Mouse (Mus musculus): Measurements from ENCODE around the gene Gtsf1. TPM values are rescaled to one million over a fixed set of nuclear protein-coding genes. Genes with fewer than 3 reads are reported as not detected.

Gtsf1 gene
- total RNA-seq (2023): 1.1 TPM in 2 replicates

GRCm38 (mm10) chr15:103430241-103430640 is at the start of gene Gtsf1:
Gtsf1 (minus strand) TSS chr15:103430470.

DNA sequence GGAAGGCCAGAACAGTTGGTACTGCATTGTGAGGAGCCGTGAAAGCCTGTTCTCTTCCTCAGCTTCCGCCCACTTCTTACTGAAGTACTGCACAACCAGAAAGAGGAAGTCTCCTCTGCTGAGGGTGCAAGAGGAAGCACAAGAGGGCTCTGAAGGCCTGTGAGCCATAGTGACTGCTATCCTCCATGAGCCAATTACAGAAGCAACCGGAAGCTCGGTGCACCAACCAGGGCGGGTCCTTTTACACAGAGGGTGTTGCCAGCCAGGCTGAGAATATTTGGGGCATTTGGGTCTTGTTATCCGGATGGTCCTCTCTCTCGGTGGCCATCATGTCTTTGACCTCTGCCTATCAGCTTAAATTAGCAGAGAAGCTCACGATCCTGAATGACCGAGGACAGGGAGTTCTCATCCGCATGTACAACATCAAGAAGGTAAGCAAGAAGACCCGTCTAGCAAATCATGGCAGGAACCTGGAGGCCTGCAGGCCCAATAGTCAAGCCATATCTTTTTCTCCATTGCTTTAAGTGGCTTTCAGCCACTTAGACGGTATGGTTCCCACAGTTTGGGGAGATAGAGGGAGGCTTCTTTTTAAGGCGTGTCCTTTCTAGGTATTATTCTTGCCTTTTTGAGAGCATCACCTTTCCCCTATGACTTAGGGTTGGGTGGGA is 23.4 kb upstream of the Gtsf1 start, which contains the start of gene Nckap1l:
Nckap1l (plus strand) TSS at position 244 of the 668 bp plus-strand sequence.

GRCm38 (mm10) chr15:103448369-103448768 is 18.1 kb upstream of the Gtsf1 start, which contains the start of gene Gtsf2:
Gtsf2 (minus strand) TSS chr15:103448469.

GRCm38 (mm10) chr15:103366376-103367149 is 63.7 kb downstream of the Gtsf1 start, which contains the start of gene Itga5:
Itga5 (minus strand) TSS chr15:103366763.

Other genes with a start within 250 kb of the Gtsf1 start
- gene Cbx5, start 190.7 kb downstream of the Gtsf1 start, total RNA-seq (2023): 25.3 and 26.7 TPM in 2 replicates
- 191 and 223 TPM in 2 replicates for gene Hnrnpa1, start 190.0 kb downstream of the Gtsf1 start, total RNA-seq (2023)
- gene Nfe2, start 172.1 kb downstream of the Gtsf1 start, total RNA-seq (2023): 222 and 245 TPM in 2 replicates
- gene Copz1, start 157.8 kb downstream of the Gtsf1 start, total RNA-seq (2023): 106 and 123 TPM in 2 replicates
- gene Gpr84, start 119.9 kb downstream of the Gtsf1 start, total RNA-seq (2023): 20.9 and 24.6 TPM in 2 replicates
- 20.5 and 23.0 TPM in 2 replicates for gene Zfp385a, start 90.4 kb downstream of the Gtsf1 start, total RNA-seq (2023)
- 35.2 and 40.3 TPM in 2 replicates for gene Itga5, start 63.7 kb downstream of the Gtsf1 start, total RNA-seq (2023)
- not detected in 2 replicates for gene Gtsf2, start 18.0 kb upstream of the Gtsf1 start, total RNA-seq (2023)
- 305 and 385 TPM in 2 replicates for gene Nckap1l, start 23.3 kb upstream of the Gtsf1 start, total RNA-seq (2023)
- 78.7 and 129 TPM in 2 replicates for gene Pde1b, start 72.6 kb upstream of the Gtsf1 start, total RNA-seq (2023)
- not detected in 2 replicates for gene Ppp1r1a, start 107.5 kb upstream of the Gtsf1 start, total RNA-seq (2023)
- not detected in 2 replicates for gene Glycam1, start 134.6 kb upstream of the Gtsf1 start, total RNA-seq (2023)